Mouse (Mus musculus): ENCODE data around the gene Prss46. TPM values are rescaled to one million over a fixed set of nuclear protein-coding genes. Genes with fewer than 3 reads are reported as not detected.

Gene Prss46
- polyA plus RNA-seq, 1 experiment from 2014 or later = not detected

- 13% methylated on average over 40 of the region's 40 CpGs for WGBS
- H3K4me3 ChIP-seq (replicated peaks) = peak overlapping the region; percentile 23
- H3K9me3 ChIP-seq = no peaks in the 10 kb centered on the region
- H3K4me1 ChIP-seq = peaks cover 16% of the 10 kb centered on the region
- H3K4me2 ChIP-seq = peak overlapping the region; percentile 48
- no peak for ATAC-seq (ENCODE audit: insufficient read depth, low FRiP score, low read depth)
- no peaks in the 10 kb centered on the region for H3K36me3 ChIP-seq
- H3K9ac ChIP-seq = no peak overlapping the region
- peaks cover 10% of the 10 kb centered on the region for H3K27me3 ChIP-seq (replicated peaks)
- no peak overlapping the region for H3K27ac ChIP-seq
Measured at GRCm38 (mm10) chr9:110873681-110874659, 29.7 kb downstream of the Prss46 start.

GRCm38 (mm10) chr9:110874660-110875191 lies 30.4 kb downstream of the Prss46 start:
- no peak for ATAC-seq (ENCODE audit: insufficient read depth, low FRiP score, low read depth)
- Histone ChIP-seq H3K4me2 (no peak overlapping the region), H3K4me1 (peaks cover 24% of the 10 kb centered on the region), H3K4me3 (replicated peaks) (no peak overlapping the region), H3K27ac (no peak overlapping the region), H3K9ac (no peak overlapping the region), H3K9me3 (no peaks in the 10 kb centered on the region), H3K27me3 (replicated peaks) (peaks cover 15% of the 10 kb centered on the region), H3K36me3 (no peaks in the 10 kb centered on the region)
- 25% methylated on average over 3 of the region's 3 CpGs for WGBS

- H3K27ac ChIP-seq = no peak overlapping the region
- WGBS = 25% methylated on average over 6 of the region's 6 CpGs
Measured at GRCm38 (mm10) chr9:110875288-110875695, 31.0 kb downstream of the Prss46 start.

GRCm38 (mm10) chr9:110877353-110877752 lies 33.0 kb downstream of the Prss46 start:
- peaks cover 38% of the 10 kb centered on the region for H3K4me1 ChIP-seq
- H3K9me3 ChIP-seq = no peaks in the 10 kb centered on the region
- 80% methylated on average over 1 of the region's 1 CpGs for WGBS
- no peaks in the 10 kb centered on the region for H3K36me3 ChIP-seq
- peaks cover 21% of the 10 kb centered on the region for H3K27me3 ChIP-seq (replicated peaks)
- no peak for ATAC-seq (ENCODE audit: insufficient read depth, low FRiP score, low read depth)
- H3K4me3 ChIP-seq (replicated peaks) = no peak overlapping the region
- no peak overlapping the region for H3K27ac ChIP-seq
- H3K9ac ChIP-seq = no peak overlapping the region
- no peak overlapping the region for H3K4me2 ChIP-seq

More at GRCm38 (mm10) chr9:110875288-110875695, 31.0 kb downstream of the Prss46 start:
- no peaks in the 10 kb centered on the region for H3K36me3 ChIP-seq
- H3K9me3 ChIP-seq = no peaks in the 10 kb centered on the region
- no peak overlapping the region for H3K4me2 ChIP-seq
- ATAC-seq (ENCODE audit: insufficient read depth, low FRiP score, low read depth) = peak; percentile 16; the same call in 1 of the 2 replicates
- peaks cover 28% of the 10 kb centered on the region for H3K4me1 ChIP-seq
- no peak overlapping the region for H3K9ac ChIP-seq
- H3K27me3 ChIP-seq (replicated peaks) = peaks cover 15% of the 10 kb centered on the region
- no peak overlapping the region for H3K4me3 ChIP-seq (replicated peaks)

- peaks cover 21% of the 10 kb centered on the region for H3K27me3 ChIP-seq (replicated peaks)
- H3K4me1 ChIP-seq = peaks cover 38% of the 10 kb centered on the region
- 86% methylated on average over 5 of the region's 5 CpGs for WGBS
- H3K27ac ChIP-seq = no peak overlapping the region
- no peaks in the 10 kb centered on the region for H3K9me3 ChIP-seq
- ATAC-seq (ENCODE audit: insufficient read depth, low FRiP score, low read depth) = no peak
- no peaks in the 10 kb centered on the region for H3K36me3 ChIP-seq
- H3K9ac ChIP-seq = no peak overlapping the region
- H3K4me2 ChIP-seq = no peak overlapping the region
- H3K4me3 ChIP-seq (replicated peaks) = no peak overlapping the region
Measured at GRCm38 (mm10) chr9:110877888-110878287, 33.6 kb downstream of the Prss46 start.

GRCm38 (mm10) chr9:110879191-110879920 lies 35.0 kb downstream of the Prss46 start, which contains the start of gene Als2cl:
Gene Als2cl (plus strand): TSS chr9:110879870.
- ATAC-seq (ENCODE audit: insufficient read depth, low FRiP score, low read depth) = 0 out of 2 replicates have a peak, but pooled peaks have one; percentile 5
- Histone ChIP-seq H3K9ac (peak within 1 kb of the TSS; percentile 45), H3K36me3 (no peaks in the 10 kb centered on the region), H3K4me2 (peak within 1 kb of the TSS; percentile 93), H3K27ac (peak within 1 kb of the TSS; percentile 70), H3K27me3 (replicated peaks) (peaks cover 11% of the 10 kb centered on the region), H3K4me3 (replicated peaks) (peak within 1 kb of the TSS; percentile 60), H3K4me1 (peaks cover 30% of the 10 kb centered on the region; the same call in 1 of the 2 replicates), H3K9me3 (no peaks in the 10 kb centered on the region)
- WGBS = 18% methylated on average over 12 of the region's 12 CpGs

- H3K9ac ChIP-seq = peak within 1 kb of the TSS; percentile 45
- under 1% methylated on average over 56 of the region's 57 CpGs for WGBS
- peak within 1 kb of the TSS; percentile 70 for H3K27ac ChIP-seq
- H3K27me3 ChIP-seq (replicated peaks) = peaks cover 11% of the 10 kb centered on the region
- H3K4me1 ChIP-seq = peaks cover 26% of the 10 kb centered on the region; the same call in 1 of the 2 replicates
- H3K9me3 ChIP-seq = no peaks in the 10 kb centered on the region
- H3K4me3 ChIP-seq (replicated peaks) = peak within 1 kb of the TSS; percentile 60
- peak within 1 kb of the TSS; percentile 93 for H3K4me2 ChIP-seq
- no peaks in the 10 kb centered on the region for H3K36me3 ChIP-seq
- peak; percentile 84 for ATAC-seq (ENCODE audit: insufficient read depth, low FRiP score, low read depth)
Measured at GRCm38 (mm10) chr9:110879998-110880561, 35.8 kb downstream of the Prss46 start, which contains the start of gene Tmie. Gene Tmie (minus strand): TSS chr9:110880113.

- peak; percentile 12; the same call in 1 of the 2 replicates for ATAC-seq (ENCODE audit: insufficient read depth, low FRiP score, low read depth)
- peak overlapping the region; percentile 70 for H3K27ac ChIP-seq
- H3K36me3 ChIP-seq = no peaks in the 10 kb centered on the region
- WGBS = 60% methylated on average over 4 of the region's 4 CpGs
- H3K4me3 ChIP-seq (replicated peaks) = peak overlapping the region; percentile 60
- peak overlapping the region; percentile 93 for H3K4me2 ChIP-seq
- no peaks in the 10 kb centered on the region for H3K9me3 ChIP-seq
- H3K4me1 ChIP-seq = peaks cover 22% of the 10 kb centered on the region; the same call in 1 of the 2 replicates
- H3K27me3 ChIP-seq (replicated peaks) = peaks cover 11% of the 10 kb centered on the region
- no peak overlapping the region for H3K9ac ChIP-seq
Measured at GRCm38 (mm10) chr9:110880772-110881171, 36.5 kb downstream of the Prss46 start.

- H3K4me1 ChIP-seq = peaks cover 22% of the 10 kb centered on the region; the same call in 1 of the 2 replicates
- no peaks in the 10 kb centered on the region for H3K9me3 ChIP-seq
- no peak overlapping the region for H3K9ac ChIP-seq
- peaks cover 11% of the 10 kb centered on the region for H3K27me3 ChIP-seq (replicated peaks)
- no peak overlapping the region for H3K4me2 ChIP-seq
- 73% methylated on average over 7 of the region's 7 CpGs for WGBS
- H3K4me3 ChIP-seq (replicated peaks) = no peak overlapping the region
- no peaks in the 10 kb centered on the region for H3K36me3 ChIP-seq
- no peak overlapping the region for H3K27ac ChIP-seq
- ATAC-seq (ENCODE audit: insufficient read depth, low FRiP score, low read depth) = no peak
Measured at GRCm38 (mm10) chr9:110881953-110882352, 37.6 kb downstream of the Prss46 start.

GRCm38 (mm10) chr9:110887388-110888303 lies 43.3 kb downstream of the Prss46 start:
- no peaks in the 10 kb centered on the region for H3K36me3 ChIP-seq
- no peak overlapping the region for H3K27ac ChIP-seq
- H3K4me1 ChIP-seq = peaks cover 7% of the 10 kb centered on the region; the same call in 1 of the 2 replicates
- no peaks in the 10 kb centered on the region for H3K27me3 ChIP-seq (replicated peaks)
- 60% methylated on average over 9 of the region's 9 CpGs for WGBS
- no peaks in the 10 kb centered on the region for H3K9me3 ChIP-seq
- no peak overlapping the region for H3K9ac ChIP-seq
- ATAC-seq (ENCODE audit: insufficient read depth, low FRiP score, low read depth) = no peak
- H3K4me3 ChIP-seq (replicated peaks) = no peak overlapping the region
- no peak overlapping the region for H3K4me2 ChIP-seq

Data from stomach, embryonic 15.5 days (tissue).